Mouse (Mus musculus): Measurements from ENCODE around the gene Wnt3a.

Gene Wnt3a

GRCm38 (mm10) chr11:59290702-59291303 lies at the start of gene Wnt3a:
Gene Wnt3a, minus strand, starts transcription at chr11:59290752.
- no peak for DNase-seq

DNA sequence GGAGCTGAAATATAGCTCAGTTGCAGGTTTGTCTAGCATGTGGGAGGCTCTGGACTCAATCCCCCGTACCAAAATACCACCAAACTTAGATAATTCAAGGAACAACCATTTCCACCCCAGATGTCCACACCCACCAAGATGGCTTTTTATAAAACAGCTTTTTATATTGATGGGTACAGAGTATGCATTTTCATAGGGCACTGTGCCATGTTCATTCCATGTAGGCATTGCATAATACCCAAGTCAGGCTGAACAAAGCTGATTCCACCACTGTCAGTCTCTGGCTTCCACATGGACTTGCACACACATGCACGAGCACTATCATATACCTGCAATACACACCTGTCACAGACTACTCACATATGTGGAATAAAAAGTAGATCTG lies 48.2 kb upstream of the Wnt3a start:
- no peak for DNase-seq

DNA sequence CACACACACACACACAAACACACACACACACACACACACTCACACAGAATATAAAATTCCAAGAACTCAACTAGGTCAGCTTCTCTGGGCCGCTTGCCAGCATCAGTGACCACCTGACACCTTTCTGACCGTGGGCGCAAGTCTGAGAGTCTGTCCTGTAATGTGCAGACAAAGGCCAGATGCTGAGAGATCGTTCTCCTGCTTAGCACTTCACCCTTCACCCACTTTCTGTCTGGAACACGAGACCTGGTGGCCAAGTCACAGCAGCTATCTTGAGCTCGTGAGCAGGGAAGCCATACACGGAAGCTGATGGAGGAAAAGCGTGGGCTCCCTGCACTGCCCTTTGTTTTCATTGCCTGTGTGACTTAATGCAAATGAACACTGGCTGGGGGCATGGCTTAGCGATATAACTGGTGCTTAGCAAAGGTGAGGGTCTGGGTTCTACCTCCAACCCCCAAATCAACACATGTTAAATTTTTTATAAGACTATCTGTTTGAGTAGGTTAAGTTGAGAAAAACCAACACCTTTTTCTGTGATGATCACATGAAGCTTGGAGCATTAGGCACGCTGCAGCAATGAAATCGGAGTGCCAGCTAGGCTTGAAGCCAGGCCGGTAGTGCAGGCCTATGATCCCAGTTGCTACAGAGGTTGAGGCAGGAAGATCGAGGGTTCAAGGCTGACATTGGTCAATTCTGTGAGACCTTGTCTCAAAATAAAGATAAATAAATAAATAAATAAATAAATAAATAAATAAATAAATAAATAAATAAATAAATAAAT lies 47.6 kb upstream of the Wnt3a start:
- no peak for DNase-seq

- DNase-seq, result no peak
These were observed 45.8 kb upstream of the Wnt3a start for GRCm38 (mm10) chr11:59336381-59336780.

DNA sequence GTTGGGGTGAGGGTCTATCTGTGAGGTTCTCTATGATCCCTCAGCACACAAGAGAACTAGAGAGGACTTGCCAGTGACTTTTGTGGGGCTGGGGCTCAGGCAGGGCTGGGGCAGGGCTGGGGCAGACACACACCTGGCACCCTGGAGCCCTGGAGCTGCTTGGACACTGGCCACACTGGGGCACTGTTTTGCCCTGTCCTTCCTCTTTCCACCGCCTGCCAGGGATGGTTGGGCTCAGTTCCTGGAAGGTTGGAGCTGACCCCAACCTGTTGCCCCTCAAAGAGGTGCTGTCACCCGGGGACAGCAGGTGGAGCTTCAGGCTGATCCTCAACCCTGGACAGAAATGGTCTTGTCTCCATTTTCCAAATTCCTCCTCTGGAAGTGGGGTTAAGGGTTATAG lies 45.4 kb upstream of the Wnt3a start:
- no peak for DNase-seq

- DNase-seq, result no peak
These were observed 44.6 kb upstream of the Wnt3a start for GRCm38 (mm10) chr11:59335150-59335549.

DNA sequence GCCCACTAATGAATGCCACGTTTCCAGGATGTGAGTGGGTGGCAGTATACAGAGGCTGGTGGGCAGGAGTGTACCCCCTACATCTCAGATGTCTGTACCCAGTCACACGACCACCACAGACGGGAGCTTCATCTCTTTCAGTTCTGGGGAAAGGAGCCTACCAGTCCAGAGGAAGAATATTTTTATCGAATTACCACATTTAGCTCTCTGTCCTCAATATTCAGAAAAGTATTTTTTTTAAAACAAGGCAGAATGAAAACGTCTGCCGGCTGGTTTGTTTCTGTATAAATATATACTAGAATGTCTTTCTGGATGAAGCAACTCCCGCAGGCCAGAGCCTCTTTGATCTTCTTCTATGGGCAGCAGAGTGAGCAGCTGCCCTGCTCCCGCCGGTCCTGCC lies 42.4 kb upstream of the Wnt3a start:
- DNase-seq, result no peak

DNA sequence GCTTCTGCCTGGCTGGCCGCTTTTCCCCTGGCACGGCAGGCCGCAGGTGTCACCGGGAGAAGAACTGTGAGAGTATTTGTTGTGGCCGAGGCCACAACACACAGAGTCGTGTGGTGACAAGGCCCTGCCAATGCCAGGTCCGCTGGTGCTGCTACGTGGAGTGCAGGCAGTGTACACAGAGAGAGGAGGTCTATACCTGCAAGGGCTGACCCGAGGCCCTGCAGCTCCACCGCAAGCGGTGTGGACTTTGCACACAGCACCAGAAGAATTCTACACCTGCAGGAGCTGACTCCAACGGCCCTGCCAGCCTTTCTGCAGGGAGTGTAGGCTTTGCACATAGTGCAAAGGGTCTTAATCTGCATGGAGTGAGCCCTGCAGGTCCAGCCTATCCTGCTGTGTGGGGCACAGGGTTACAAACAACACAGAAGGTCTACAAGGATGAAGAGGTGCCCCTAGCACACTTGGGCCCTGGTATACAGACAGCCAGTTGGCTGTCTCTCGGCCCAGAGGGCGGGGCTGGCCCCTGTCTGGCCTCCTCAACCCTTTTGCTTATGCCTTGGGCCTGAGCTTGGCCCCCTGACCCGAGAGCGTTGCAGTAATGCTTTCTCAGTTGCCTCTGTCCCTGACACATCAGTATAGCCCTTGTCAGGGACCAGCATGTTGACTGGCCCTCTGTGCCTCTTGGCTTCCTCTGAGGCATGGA lies 40.8 kb upstream of the Wnt3a start:
- no peak for DNase-seq

DNA sequence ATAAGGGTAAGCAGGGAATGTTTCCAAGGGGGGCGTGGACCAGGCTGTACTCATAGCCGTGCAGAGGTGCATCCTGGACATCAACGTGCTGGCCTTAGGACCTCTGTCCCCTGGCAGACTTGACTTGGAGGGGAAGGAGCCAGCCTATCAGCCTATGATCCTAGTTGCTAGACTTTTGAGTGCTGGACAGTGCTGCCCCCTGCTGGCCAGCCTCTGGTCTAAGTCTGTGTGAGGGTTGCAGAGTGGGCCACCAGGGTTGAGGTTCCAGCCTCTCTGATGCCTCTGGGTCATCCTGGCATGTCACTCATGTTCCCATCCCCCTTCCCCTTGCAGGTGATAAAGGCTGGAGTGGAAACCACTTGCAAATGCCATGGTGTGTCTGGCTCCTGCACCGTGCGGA lies 40.0 kb upstream of the Wnt3a start:
- peak in 1 of 2 experiments; percentile 52 for DNase-seq

- no peak for DNase-seq
These were observed 39.1 kb upstream of the Wnt3a start for GRCm38 (mm10) chr11:59329616-59330015.

- no peak for DNase-seq
These were observed 37.1 kb upstream of the Wnt3a start for GRCm38 (mm10) chr11:59327625-59328024.

GRCm38 (mm10) chr11:59324777-59325176 lies 34.2 kb upstream of the Wnt3a start:
- no peak for DNase-seq

GRCm38 (mm10) chr11:59322988-59323387 lies 32.4 kb upstream of the Wnt3a start:
- no peak for DNase-seq

DNA sequence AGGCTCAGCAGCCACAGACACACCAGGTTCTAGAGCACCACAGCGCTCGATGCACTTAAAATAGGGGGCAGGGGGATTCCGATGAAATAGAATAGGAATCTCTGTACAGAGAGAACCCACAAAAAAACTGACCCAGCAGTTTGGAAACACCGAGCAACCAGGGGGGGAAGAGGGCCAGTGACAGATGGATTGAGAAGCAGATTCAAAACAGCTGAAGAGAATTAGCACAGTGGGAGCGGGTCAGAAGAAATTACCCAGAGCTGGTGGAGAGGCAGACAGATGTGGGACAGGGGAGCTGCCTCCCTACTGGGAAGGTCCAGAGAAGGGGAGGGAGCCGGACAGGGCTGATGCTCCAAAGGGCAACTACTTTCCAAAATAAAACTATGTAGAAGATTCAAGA lies 26.0 kb upstream of the Wnt3a start:
- no peak for DNase-seq

- no peak for DNase-seq
These were observed 23.4 kb upstream of the Wnt3a start for GRCm38 (mm10) chr11:59313944-59314343.

- DNase-seq, result no peak
These were observed 22.7 kb upstream of the Wnt3a start for GRCm38 (mm10) chr11:59313029-59313811.

DNA sequence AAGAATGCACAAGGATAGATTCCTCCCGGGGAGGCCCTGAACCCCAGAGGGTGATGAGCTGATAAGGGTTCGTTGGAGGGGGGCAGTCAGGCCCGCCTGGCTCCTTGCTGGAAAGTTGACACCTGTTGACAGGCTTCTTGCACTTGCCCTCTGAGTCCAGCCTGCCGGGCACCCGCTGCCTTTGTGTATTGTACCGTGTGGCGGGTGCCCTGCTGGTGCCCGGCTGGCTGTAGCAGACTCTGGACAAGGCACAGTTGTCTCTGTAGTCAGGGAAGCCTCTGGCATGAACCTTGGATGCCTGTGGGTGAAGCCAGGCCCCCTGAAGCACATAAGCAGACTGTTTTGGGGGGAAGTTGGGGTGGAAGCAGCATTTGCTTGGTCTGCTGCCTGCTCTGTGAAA lies 21.9 kb upstream of the Wnt3a start:
- no peak for DNase-seq

GRCm38 (mm10) chr11:59312060-59312459 lies 21.5 kb upstream of the Wnt3a start:
- no peak for DNase-seq

GRCm38 (mm10) chr11:59309976-59310375 lies 19.4 kb upstream of the Wnt3a start:
- no peak for DNase-seq

GRCm38 (mm10) chr11:59309106-59309805 lies 18.7 kb upstream of the Wnt3a start:
- DNase-seq, result no peak

DNA sequence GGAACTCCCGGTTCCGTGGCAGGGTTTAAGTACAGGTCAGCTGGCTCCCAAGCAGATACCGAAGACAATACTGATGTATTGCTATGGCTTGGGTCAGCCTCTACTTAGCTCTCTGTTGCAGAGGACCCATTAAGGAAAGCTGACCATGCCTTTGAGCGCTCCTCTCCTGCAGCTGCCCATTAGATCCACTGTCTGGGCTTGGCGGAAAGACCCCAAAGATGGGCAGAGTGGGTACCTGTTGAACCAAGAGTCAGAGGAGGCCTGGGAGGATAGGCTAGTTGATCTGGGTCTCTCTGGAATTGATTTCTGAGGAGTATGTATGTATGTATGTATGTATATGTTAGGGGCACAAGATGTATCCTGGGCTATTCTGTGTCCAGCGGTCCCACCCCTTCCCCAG lies 18.1 kb upstream of the Wnt3a start:
- DNase-seq, result no peak

GRCm38 (mm10) chr11:59308164-59308542 lies 17.6 kb upstream of the Wnt3a start:
- DNase-seq, result no peak

Data from spleen, adult 18-20 months (tissue).